Mouse (Mus musculus) bone marrow, adult 2 months (tissue): ENCODE measurements around the gene Crebrf.

Source experiments
- CTCF ChIP-seq: fragments of 200-500 bp; IDR thresholded peaks from 2 replicates; pipeline ENCODE4 v1.5.1; 2011; ENCODE audit warnings: low read length, control low read depth; ENCODE audit not compliant: control insufficient read depth, insufficient read depth
- POLR2A ChIP-seq: fragments of 200-500 bp; IDR thresholded peaks from 2 replicates; pipeline ENCODE4 v1.6.1; 2011; ENCODE audit warnings: low read depth, mild to moderate bottlenecking, control low read depth, low read length, borderline replicate concordance; ENCODE audit not compliant: control insufficient read depth

DNA sequence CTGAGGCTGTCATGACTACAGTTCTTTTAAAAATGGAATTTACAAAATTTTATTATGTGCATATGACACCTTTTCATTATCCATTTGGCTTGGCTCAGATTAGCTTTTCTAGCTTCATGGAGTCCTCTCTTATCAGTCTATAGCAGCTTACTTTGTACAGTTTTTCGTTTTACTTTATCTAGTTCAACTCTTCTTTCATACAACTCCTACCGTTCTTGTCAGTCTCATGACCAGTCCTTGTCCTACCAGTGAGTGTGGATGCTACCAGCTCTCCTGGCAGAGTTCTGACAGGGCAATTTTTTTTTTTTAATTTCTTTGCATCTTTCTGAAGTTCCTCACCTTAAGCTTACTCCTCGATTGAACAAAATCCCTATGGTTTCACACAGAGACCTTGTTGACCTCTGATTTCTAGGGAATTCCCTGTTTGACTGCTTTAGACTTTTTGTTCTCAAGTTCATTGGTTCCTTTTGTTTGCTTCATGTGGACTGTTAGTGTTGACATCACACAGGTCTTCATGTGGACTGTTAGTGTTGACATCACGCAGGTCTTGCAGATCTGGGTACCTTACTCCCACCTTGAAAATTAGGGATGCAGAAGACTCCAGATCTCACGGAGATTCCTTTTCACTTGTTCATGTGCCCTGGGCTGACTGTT, 51.8 kb downstream of the Crebrf start:
- TF ChIP-seq CTCF = no peak
- no peak for TF ChIP-seq POLR2A
